Mouse (Mus musculus) lung, adult 2 months (tissue): ENCODE results near the gene Ethe1. TPM values are rescaled to one million over a fixed set of nuclear protein-coding genes. Genes with fewer than 3 reads are reported as not detected.

Experiments used
- DNase-seq: peaks from one replicate; pipeline ENCODE4 v3.0.0; 2022
- H3K4me1 ChIP-seq: fragments of 200-500 bp; 2 replicates; pipeline ENCODE4 v1.6.1; 2011; ENCODE audit warnings: low read length; ENCODE audit not compliant: control insufficient read depth, insufficient read depth
- H3K4me3 ChIP-seq: fragments of 200-500 bp; replicated peaks from 2 replicates; pipeline ENCODE3; 2011; ENCODE audit warnings: low read depth, mild to moderate bottlenecking, control low read depth, low read length; ENCODE audit errors: extremely low read depth
- CTCF ChIP-seq: fragments of 200-500 bp; IDR thresholded peaks from 2 replicates; pipeline ENCODE4 v1.5.1; 2011; ENCODE audit warnings: mild to moderate bottlenecking, low read length, control low read depth; ENCODE audit not compliant: insufficient read depth
- POLR2A ChIP-seq: fragments of 200-500 bp; IDR thresholded peaks from 2 replicates; pipeline ENCODE4 v1.6.1; 2011; ENCODE audit warnings: low read depth, mild to moderate bottlenecking, control low read depth, low read length, borderline replicate concordance; ENCODE audit errors: extremely low read depth
- WGBS: fragments of 180-500 bp; shearing (Covaris S2); methylation state at CpG from one replicate; pipeline ENCODE4 v1.1.7; 2018; 5-methylcytosine and 5-hydroxymethylcytosine counted together
- polyA plus RNA-seq: library from polyadenylated mRNA; depleted of rRNA; stranded (reverse); fragments of >200 nt; gene quantifications from 2 replicates; pipeline ENCODE4 v1.2.3, GENCODE M21; 2012

Gene Ethe1
- polyA plus RNA-seq, 1 experiment, result 24.5 TPM

GRCm38 (mm10) chr7:24551985-24552759 lies 35.2 kb upstream of the Ethe1 start:
- 74% methylated on average over 12 of the region's 12 CpGs for WGBS
- no peak for DNase-seq
- H3K4me3 ChIP-seq, result no peak overlapping the region
- 0 out of 2 replicates have a peak, but pooled peaks cover 2% of the 10 kb centered on the region for H3K4me1 ChIP-seq
- TF ChIP-seq CTCF, result no peak
- no peak for TF ChIP-seq POLR2A

GRCm38 (mm10) chr7:24555786-24556185 lies 31.6 kb upstream of the Ethe1 start:
- TF ChIP-seq POLR2A (no peak), CTCF (no peak)
- H3K4me3 ChIP-seq, result no peak overlapping the region
- DNase-seq, result no peak
- no peaks in the 10 kb centered on the region for H3K4me1 ChIP-seq
- WGBS, result 91% methylated on average over 10 of the region's 10 CpGs

GRCm38 (mm10) chr7:24561450-24561849 lies 25.9 kb upstream of the Ethe1 start:
- TF ChIP-seq POLR2A, result no peak
- no peak for TF ChIP-seq CTCF
- WGBS, result 81% methylated on average over 4 of the region's 4 CpGs

GRCm38 (mm10) chr7:24563191-24563836 lies 24.0 kb upstream of the Ethe1 start:
- no peak for DNase-seq
- H3K4me3 ChIP-seq, result no peak overlapping the region
- no peaks in the 10 kb centered on the region for H3K4me1 ChIP-seq
- no peak for TF ChIP-seq POLR2A
- 84% methylated on average over 8 of the region's 8 CpGs for WGBS

More at GRCm38 (mm10) chr7:24561450-24561849, 25.9 kb upstream of the Ethe1 start:
- no peak for DNase-seq
- no peaks in the 10 kb centered on the region for H3K4me1 ChIP-seq
- H3K4me3 ChIP-seq, result no peak overlapping the region

- no peak overlapping the region for H3K4me3 ChIP-seq
- 88% methylated on average over 4 of the region's 4 CpGs for WGBS
- DNase-seq, result no peak
- H3K4me1 ChIP-seq, result no peaks in the 10 kb centered on the region
- no peak for TF ChIP-seq POLR2A
- TF ChIP-seq CTCF, result no peak
These were observed 23.5 kb upstream of the Ethe1 start for GRCm38 (mm10) chr7:24563837-24564206.

- no peak for TF ChIP-seq POLR2A
- TF ChIP-seq CTCF, result peak; percentile 94
- Histone ChIP-seq H3K4me1 (no peaks in the 10 kb centered on the region), H3K4me3 (no peak overlapping the region)
- 59% methylated on average over 6 of the region's 6 CpGs for WGBS
- DNase-seq, result peak; percentile 71
These were observed 22.6 kb upstream of the Ethe1 start for GRCm38 (mm10) chr7:24564607-24565265.

GRCm38 (mm10) chr7:24565627-24566026 lies 21.7 kb upstream of the Ethe1 start:
- no peaks in the 10 kb centered on the region for H3K4me1 ChIP-seq
- no peak for DNase-seq
- no peak for TF ChIP-seq CTCF
- TF ChIP-seq POLR2A, result no peak
- H3K4me3 ChIP-seq, result no peak overlapping the region
- WGBS, result 94% methylated on average over 11 of the region's 11 CpGs

- 93% methylated on average over 9 of the region's 9 CpGs for WGBS
- TF ChIP-seq POLR2A, result no peak
- H3K4me1 ChIP-seq, result no peaks in the 10 kb centered on the region
These were observed 21.1 kb upstream of the Ethe1 start for GRCm38 (mm10) chr7:24566206-24566605.

GRCm38 (mm10) chr7:24568512-24568911 lies 18.8 kb upstream of the Ethe1 start:
- 87% methylated on average over 4 of the region's 4 CpGs for WGBS
- no peak for TF ChIP-seq CTCF
- no peak for TF ChIP-seq POLR2A

More at GRCm38 (mm10) chr7:24566206-24566605, 21.1 kb upstream of the Ethe1 start:
- DNase-seq, result no peak
- no peak overlapping the region for H3K4me3 ChIP-seq

GRCm38 (mm10) chr7:24571071-24571470 lies 16.3 kb upstream of the Ethe1 start:
- Histone ChIP-seq H3K4me3 (no peak overlapping the region), H3K4me1 (no peaks in the 10 kb centered on the region)
- 80% methylated on average over 4 of the region's 4 CpGs for WGBS
- no peak for DNase-seq
- TF ChIP-seq POLR2A (no peak), CTCF (no peak)

More at GRCm38 (mm10) chr7:24568512-24568911, 18.8 kb upstream of the Ethe1 start:
- no peak for DNase-seq
- Histone ChIP-seq H3K4me1 (no peaks in the 10 kb centered on the region), H3K4me3 (no peak overlapping the region)
